Mouse (Mus musculus): ENCODE results near the gene Ggt5. TPM values are rescaled to one million over a fixed set of nuclear protein-coding genes. Genes with fewer than 3 reads are reported as not detected.

The Ggt5 gene
- polyA plus RNA-seq, 1 experiment from 2014 or later = 0.66 TPM

GRCm38 (mm10) chr10:75591211-75591894 is 2.2 kb downstream of the Ggt5 start:
- Histone ChIP-seq H3K9ac (ENCODE audit: low read depth, low read length) (no peak overlapping the region), H3K27me3 (ENCODE audit: control insufficient read depth, insufficient read depth, low read length) (no peaks in the 10 kb centered on the region), H3K4me1 (replicated peaks; ENCODE audit: control insufficient read depth, insufficient read depth, low read length) (0 out of 2 replicates have a peak, but pooled peaks cover 2% of the 10 kb centered on the region), H3K36me3 (ENCODE audit: control insufficient read depth, insufficient read depth, low read length) (no peaks in the 10 kb centered on the region), H3K27ac (ENCODE audit: low read depth, low read length) (no peak overlapping the region), H3K4me2 (replicated peaks; ENCODE audit: low read depth, low read length) (no peak overlapping the region), H3K4me3 (ENCODE audit: low read depth, low read length) (no peak overlapping the region), H3K9me3 (ENCODE audit: control insufficient read depth, low read length) (no peaks in the 10 kb centered on the region)
- ATAC-seq (ENCODE audit: low FRiP score) (no peak), DNase-seq (ENCODE audit: low spot score) (no peak)
- WGBS = 77% methylated on average over 12 of the region's 12 CpGs

GRCm38 (mm10) chr10:75592585-75592984 is 3.4 kb downstream of the Ggt5 start:
- WGBS = 86% methylated on average over 7 of the region's 7 CpGs
- Histone ChIP-seq H3K4me2 (replicated peaks; ENCODE audit: low read depth, low read length) (no peak overlapping the region), H3K4me3 (ENCODE audit: low read depth, low read length) (no peak overlapping the region), H3K4me1 (replicated peaks; ENCODE audit: control insufficient read depth, insufficient read depth, low read length) (0 out of 2 replicates have a peak, but pooled peaks cover 2% of the 10 kb centered on the region), H3K27me3 (ENCODE audit: control insufficient read depth, insufficient read depth, low read length) (no peaks in the 10 kb centered on the region), H3K27ac (ENCODE audit: low read depth, low read length) (no peak overlapping the region), H3K9ac (ENCODE audit: low read depth, low read length) (no peak overlapping the region), H3K36me3 (ENCODE audit: control insufficient read depth, insufficient read depth, low read length) (no peaks in the 10 kb centered on the region), H3K9me3 (ENCODE audit: control insufficient read depth, low read length) (no peaks in the 10 kb centered on the region)
- ATAC-seq (ENCODE audit: low FRiP score) (no peak), DNase-seq (ENCODE audit: low spot score) (no peak)

- DNase-seq (ENCODE audit: low spot score) = no peak
- no peak for ATAC-seq (ENCODE audit: low FRiP score)
- H3K9me3 ChIP-seq (ENCODE audit: control insufficient read depth, low read length) = no peaks in the 10 kb centered on the region
These were observed 6.8 kb downstream of the Ggt5 start for GRCm38 (mm10) chr10:75595981-75596380.

GRCm38 (mm10) chr10:75600189-75600730 is 11.1 kb downstream of the Ggt5 start:
- Histone ChIP-seq H3K27ac (ENCODE audit: low read depth, low read length) (no peak overlapping the region), H3K4me1 (replicated peaks; ENCODE audit: control insufficient read depth, insufficient read depth, low read length) (no peaks in the 10 kb centered on the region), H3K36me3 (ENCODE audit: control insufficient read depth, insufficient read depth, low read length) (no peaks in the 10 kb centered on the region), H3K9me3 (ENCODE audit: control insufficient read depth, low read length) (no peaks in the 10 kb centered on the region), H3K4me3 (ENCODE audit: low read depth, low read length) (no peak overlapping the region), H3K27me3 (ENCODE audit: control insufficient read depth, insufficient read depth, low read length) (no peaks in the 10 kb centered on the region), H3K4me2 (replicated peaks; ENCODE audit: low read depth, low read length) (no peak overlapping the region), H3K9ac (ENCODE audit: low read depth, low read length) (no peak overlapping the region)
- 84% methylated on average over 7 of the region's 7 CpGs for WGBS
- DNase-seq (ENCODE audit: low spot score) = no peak
- ATAC-seq (ENCODE audit: low FRiP score) = no peak

More at GRCm38 (mm10) chr10:75595981-75596380, 6.8 kb downstream of the Ggt5 start:
- Histone ChIP-seq H3K36me3 (ENCODE audit: control insufficient read depth, insufficient read depth, low read length) (no peaks in the 10 kb centered on the region), H3K4me2 (replicated peaks; ENCODE audit: low read depth, low read length) (no peak overlapping the region), H3K27me3 (ENCODE audit: control insufficient read depth, insufficient read depth, low read length) (no peaks in the 10 kb centered on the region), H3K4me3 (ENCODE audit: low read depth, low read length) (no peak overlapping the region), H3K27ac (ENCODE audit: low read depth, low read length) (no peak overlapping the region), H3K9ac (ENCODE audit: low read depth, low read length) (no peak overlapping the region), H3K4me1 (replicated peaks; ENCODE audit: control insufficient read depth, insufficient read depth, low read length) (no peaks in the 10 kb centered on the region)
- 88% methylated on average over 8 of the region's 8 CpGs for WGBS

GRCm38 (mm10) chr10:75605162-75605846 is 16.2 kb downstream of the Ggt5 start:
- Histone ChIP-seq H3K4me1 (replicated peaks; ENCODE audit: control insufficient read depth, insufficient read depth, low read length) (no peaks in the 10 kb centered on the region), H3K27ac (ENCODE audit: low read depth, low read length) (no peak overlapping the region), H3K27me3 (ENCODE audit: control insufficient read depth, insufficient read depth, low read length) (no peaks in the 10 kb centered on the region), H3K9ac (ENCODE audit: low read depth, low read length) (no peak overlapping the region), H3K36me3 (ENCODE audit: control insufficient read depth, insufficient read depth, low read length) (no peaks in the 10 kb centered on the region), H3K4me3 (ENCODE audit: low read depth, low read length) (no peak overlapping the region), H3K4me2 (replicated peaks; ENCODE audit: low read depth, low read length) (no peak overlapping the region), H3K9me3 (ENCODE audit: control insufficient read depth, low read length) (no peaks in the 10 kb centered on the region)
- ATAC-seq (ENCODE audit: low FRiP score) (no peak), DNase-seq (ENCODE audit: low spot score) (no peak)
- 46% methylated on average over 11 of the region's 11 CpGs for WGBS

GRCm38 (mm10) chr10:75607253-75607652 is 18.1 kb downstream of the Ggt5 start:
- Histone ChIP-seq H3K9ac (ENCODE audit: low read depth, low read length) (no peak overlapping the region), H3K4me1 (replicated peaks; ENCODE audit: control insufficient read depth, insufficient read depth, low read length) (no peaks in the 10 kb centered on the region), H3K27ac (ENCODE audit: low read depth, low read length) (no peak overlapping the region), H3K36me3 (ENCODE audit: control insufficient read depth, insufficient read depth, low read length) (no peaks in the 10 kb centered on the region), H3K4me2 (replicated peaks; ENCODE audit: low read depth, low read length) (no peak overlapping the region), H3K4me3 (ENCODE audit: low read depth, low read length) (no peak overlapping the region), H3K9me3 (ENCODE audit: control insufficient read depth, low read length) (no peaks in the 10 kb centered on the region), H3K27me3 (ENCODE audit: control insufficient read depth, insufficient read depth, low read length) (no peaks in the 10 kb centered on the region)
- no peak for ATAC-seq (ENCODE audit: low FRiP score)
- WGBS = 89% methylated on average over 4 of the region's 4 CpGs
- no peak for DNase-seq (ENCODE audit: low spot score)

GRCm38 (mm10) chr10:75608975-75609374 is 19.8 kb downstream of the Ggt5 start:
- no peaks in the 10 kb centered on the region for H3K4me1 ChIP-seq (replicated peaks; ENCODE audit: control insufficient read depth, insufficient read depth, low read length)
- no peak overlapping the region for H3K4me3 ChIP-seq (ENCODE audit: low read depth, low read length)
- H3K4me2 ChIP-seq (replicated peaks; ENCODE audit: low read depth, low read length) = no peak overlapping the region
- H3K27me3 ChIP-seq (ENCODE audit: control insufficient read depth, insufficient read depth, low read length) = no peaks in the 10 kb centered on the region
- no peak overlapping the region for H3K9ac ChIP-seq (ENCODE audit: low read depth, low read length)
- H3K27ac ChIP-seq (ENCODE audit: low read depth, low read length) = no peak overlapping the region
- no peaks in the 10 kb centered on the region for H3K9me3 ChIP-seq (ENCODE audit: control insufficient read depth, low read length)
- no peaks in the 10 kb centered on the region for H3K36me3 ChIP-seq (ENCODE audit: control insufficient read depth, insufficient read depth, low read length)
- 91% methylated on average over 11 of the region's 11 CpGs for WGBS
- DNase-seq (ENCODE audit: low spot score) = no peak
- no peak for ATAC-seq (ENCODE audit: low FRiP score)

- ATAC-seq (ENCODE audit: low FRiP score) (no peak), DNase-seq (ENCODE audit: low spot score) (no peak)
- Histone ChIP-seq H3K4me3 (ENCODE audit: low read depth, low read length) (no peak overlapping the region), H3K9ac (ENCODE audit: low read depth, low read length) (no peak overlapping the region), H3K4me1 (replicated peaks; ENCODE audit: control insufficient read depth, insufficient read depth, low read length) (no peaks in the 10 kb centered on the region), H3K36me3 (ENCODE audit: control insufficient read depth, insufficient read depth, low read length) (no peaks in the 10 kb centered on the region), H3K27me3 (ENCODE audit: control insufficient read depth, insufficient read depth, low read length) (no peaks in the 10 kb centered on the region), H3K9me3 (ENCODE audit: control insufficient read depth, low read length) (no peaks in the 10 kb centered on the region), H3K27ac (ENCODE audit: low read depth, low read length) (no peak overlapping the region), H3K4me2 (replicated peaks; ENCODE audit: low read depth, low read length) (no peak overlapping the region)
- 61% methylated on average over 7 of the region's 7 CpGs for WGBS
These were observed 21.3 kb downstream of the Ggt5 start for GRCm38 (mm10) chr10:75610486-75610885.

GRCm38 (mm10) chr10:75616044-75616443 is 26.9 kb downstream of the Ggt5 start:
- DNase-seq (ENCODE audit: low spot score) = no peak
- Histone ChIP-seq H3K4me3 (ENCODE audit: low read depth, low read length) (no peak overlapping the region), H3K9me3 (ENCODE audit: control insufficient read depth, low read length) (no peaks in the 10 kb centered on the region), H3K27me3 (ENCODE audit: control insufficient read depth, insufficient read depth, low read length) (no peaks in the 10 kb centered on the region), H3K27ac (ENCODE audit: low read depth, low read length) (no peak overlapping the region), H3K4me2 (replicated peaks; ENCODE audit: low read depth, low read length) (no peak overlapping the region), H3K4me1 (replicated peaks; ENCODE audit: control insufficient read depth, insufficient read depth, low read length) (no peaks in the 10 kb centered on the region), H3K9ac (ENCODE audit: low read depth, low read length) (no peak overlapping the region), H3K36me3 (ENCODE audit: control insufficient read depth, insufficient read depth, low read length) (no peaks in the 10 kb centered on the region)
- no peak for ATAC-seq (ENCODE audit: low FRiP score)
- WGBS = 92% methylated on average over 4 of the region's 4 CpGs
